Mouse (Mus musculus) intestine, postnatal 0 days (tissue): Measurements from ENCODE around the gene Olfr815. TPM values are rescaled to one million over a fixed set of nuclear protein-coding genes. Genes with fewer than 3 reads are reported as not detected.
"Not testable (repeated sequence)": the region's sequence is repeated elsewhere in the genome, so short reads cannot be mapped to it uniquely, and the experiment has no call there.

Experiments used
- ATAC-seq: fragments of 200-750 bp; cut with Nextera tagmentation; 2 replicates; pipeline ENCODE4 v1.8.0; 2017; ENCODE audit warnings: mild to moderate bottlenecking, moderate TSS enrichment, moderate library complexity
- H3K27ac ChIP-seq: fragments of 300-500 bp; sonication (generic); 2 replicates; pipeline ENCODE4 v1.5.1; 2014; ENCODE audit warnings: mild to moderate bottlenecking, low read depth, low read length, moderate library complexity
- H3K27me3 ChIP-seq: fragments of 300-500 bp; sonication (generic); replicated peaks from 2 replicates; pipeline ENCODE4 v1.6.1; 2014; ENCODE audit warnings: low read length, mixed read lengths; ENCODE audit not compliant: control insufficient read depth, insufficient read depth
- H3K36me3 ChIP-seq: fragments of 300-500 bp; sonication (generic); 2 replicates; pipeline ENCODE4 v1.6.1; 2014; ENCODE audit warnings: mild to moderate bottlenecking, moderate library complexity; ENCODE audit not compliant: control insufficient read depth, insufficient read depth
- H3K4me1 ChIP-seq: fragments of 300-500 bp; sonication (generic); replicated peaks from 2 replicates; pipeline ENCODE4 v1.6.1; 2014; ENCODE audit warnings: antibody characterized with exemption, low read length, mixed read lengths; ENCODE audit not compliant: control insufficient read depth, insufficient read depth
- H3K4me2 ChIP-seq: fragments of 300-500 bp; sonication (generic); replicated peaks from 2 replicates; pipeline ENCODE4 v1.6.1; 2014; ENCODE audit warnings: low read depth, mild to moderate bottlenecking, moderate library complexity
- H3K4me3 ChIP-seq: fragments of 300-500 bp; sonication (generic); 2 replicates; pipeline ENCODE4 v1.5.1; 2014; ENCODE audit warnings: low read depth, low read length
- H3K9ac ChIP-seq: fragments of 300-500 bp; sonication (generic); 2 replicates; pipeline ENCODE4 v1.6.1; 2014; ENCODE audit warnings: mild to moderate bottlenecking, low read depth, low read length
- H3K9me3 ChIP-seq: fragments of 300-500 bp; sonication (generic); 2 replicates; pipeline ENCODE4 v1.6.1; 2016; ENCODE audit warnings: mixed run types; ENCODE audit not compliant: control insufficient read depth
- CTCF ChIP-seq: sonication (generic); IDR thresholded peaks from 2 replicates; pipeline ENCODE4 v1.5.1; 2016; ENCODE audit warnings: low read depth, mild to moderate bottlenecking, control low read depth, antibody characterized with exemption, moderate library complexity
- WGBS: fragments of 180-500 bp; shearing (Covaris S2); extraction: QIAGEN DNeasy Blood & Tissue Kit; methylation state at CpG from one replicate; pipeline ENCODE4 v1.1.7; 2014; 5-methylcytosine and 5-hydroxymethylcytosine counted together
- polyA plus RNA-seq: library from polyadenylated mRNA; unstranded; fragments of >200 nt; fragmentation: Nextera tagmentation; extraction: Ambion mirVana; gene quantifications from 2 replicates; pipeline ENCODE4 v1.2.1, GENCODE M21; 2015

The Olfr815 gene
- polyA plus RNA-seq: not detected in 2 replicates

- no CpG with 5 or more reads among the region's 1 CpGs for WGBS
- H3K27me3 ChIP-seq, ATAC-seq, H3K4me2 ChIP-seq, H3K36me3 ChIP-seq, H3K9ac ChIP-seq, H3K4me1 ChIP-seq, H3K9me3 ChIP-seq, H3K27ac ChIP-seq, H3K4me3 ChIP-seq: not testable (repeated sequence)
Observed at GRCm38 (mm10) chr10:129905767-129906166, at the start of gene Olfr815. Olfr815 (minus strand) TSS chr10:129905867.

DNA sequence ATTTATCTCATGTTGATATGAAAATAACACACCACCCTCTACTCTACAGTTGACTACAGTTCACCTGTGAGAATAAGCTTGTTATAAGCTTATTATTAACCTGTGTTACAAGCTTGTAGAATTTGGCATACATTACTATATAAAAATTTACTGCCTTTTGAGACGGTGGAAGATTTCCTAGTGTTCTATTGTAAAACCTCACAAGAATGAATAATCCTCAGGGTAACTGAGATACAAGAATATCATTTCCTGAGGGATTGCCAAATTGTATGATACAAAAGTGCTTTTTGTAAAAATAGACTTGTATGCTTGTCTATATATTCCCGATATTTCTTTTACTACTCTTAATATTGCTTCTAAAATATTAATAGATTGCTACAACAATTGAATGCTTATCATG is 43.3 kb upstream of the Olfr815 start, which contains the start of gene Olfr818:
TSS of gene Olfr818 (minus strand) at position 101 of the 400 bp plus-strand sequence.
- H3K4me3 ChIP-seq: no peak within 1 kb of the TSS
- H3K36me3 ChIP-seq: no peaks in the 10 kb centered on the region
- H3K4me1 ChIP-seq: no peaks in the 10 kb centered on the region
- no peak within 1 kb of the TSS for H3K27ac ChIP-seq
- no peak for ATAC-seq
- 85% methylated on average over 2 of the region's 2 CpGs for WGBS
- H3K9me3 ChIP-seq: no peaks in the 10 kb centered on the region
- H3K4me2 ChIP-seq: no peak within 1 kb of the TSS
- H3K27me3 ChIP-seq: no peaks in the 10 kb centered on the region
- H3K9ac ChIP-seq: no peak within 1 kb of the TSS
- no peak for TF ChIP-seq CTCF

DNA sequence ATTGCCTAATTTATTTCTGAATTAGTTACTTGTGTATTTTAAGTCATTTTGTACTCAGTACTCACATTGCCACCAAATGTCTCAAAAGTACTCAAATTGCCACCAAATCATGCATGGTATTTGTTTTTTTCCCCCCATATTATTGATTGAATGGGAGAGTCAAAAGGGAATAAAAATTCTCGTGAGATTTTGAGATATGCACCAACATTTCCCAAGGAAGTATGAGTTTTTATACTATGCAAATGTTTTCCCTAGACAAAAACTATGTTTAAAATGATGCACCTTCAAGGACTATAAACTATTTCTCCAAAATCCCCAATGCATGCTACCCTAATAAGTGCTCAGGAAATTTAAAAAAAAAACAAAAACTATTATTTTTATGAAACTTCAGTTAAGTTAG is 9.8 kb upstream of the Olfr815 start, which contains the start of gene Olfr816:
TSS of gene Olfr816 (minus strand) at position 101 of the 400 bp plus-strand sequence.
- Histone ChIP-seq H3K4me1 (no peaks in the 10 kb centered on the region), H3K4me3 (no peak within 1 kb of the TSS), H3K4me2 (no peak within 1 kb of the TSS), H3K27ac (no peak within 1 kb of the TSS), H3K9me3 (no peaks in the 10 kb centered on the region), H3K9ac (no peak within 1 kb of the TSS), H3K36me3 (no peaks in the 10 kb centered on the region), H3K27me3 (no peaks in the 10 kb centered on the region)
- no peak for TF ChIP-seq CTCF
- ATAC-seq: no peak
- WGBS: 55% methylated on average over 1 of the region's 1 CpGs

DNA sequence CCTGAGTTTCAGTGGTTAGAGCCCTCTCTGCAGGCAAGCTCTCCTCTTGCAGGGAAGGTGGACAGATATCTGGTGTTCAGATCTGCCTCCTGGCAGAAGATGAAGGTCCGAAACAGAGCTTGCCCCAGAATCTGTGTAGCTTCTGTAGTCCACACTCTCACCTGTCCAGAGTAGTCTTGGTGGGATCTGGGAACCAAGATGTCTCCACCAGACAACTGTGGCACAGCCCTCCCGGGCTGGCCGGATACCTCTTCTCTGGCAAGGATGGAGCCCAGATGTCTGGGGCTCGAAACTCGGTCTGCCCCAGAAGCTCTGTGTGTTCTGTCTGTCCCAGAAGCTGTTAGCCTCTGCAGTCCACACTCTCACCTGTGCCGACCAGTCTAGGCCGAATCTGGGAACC is 19.7 kb downstream of the Olfr815 start:
- H3K27ac ChIP-seq: no peak overlapping the region
- no peaks in the 10 kb centered on the region for H3K9me3 ChIP-seq
- no peak overlapping the region for H3K4me2 ChIP-seq
- no peak for TF ChIP-seq CTCF
- H3K27me3 ChIP-seq: no peaks in the 10 kb centered on the region
- H3K9ac ChIP-seq: no peak overlapping the region
- ATAC-seq: no peak
- H3K4me1 ChIP-seq: no peaks in the 10 kb centered on the region
- H3K4me3 ChIP-seq: no peak overlapping the region
- WGBS: 95% methylated on average over 7 of the region's 7 CpGs
- no peaks in the 10 kb centered on the region for H3K36me3 ChIP-seq

DNA sequence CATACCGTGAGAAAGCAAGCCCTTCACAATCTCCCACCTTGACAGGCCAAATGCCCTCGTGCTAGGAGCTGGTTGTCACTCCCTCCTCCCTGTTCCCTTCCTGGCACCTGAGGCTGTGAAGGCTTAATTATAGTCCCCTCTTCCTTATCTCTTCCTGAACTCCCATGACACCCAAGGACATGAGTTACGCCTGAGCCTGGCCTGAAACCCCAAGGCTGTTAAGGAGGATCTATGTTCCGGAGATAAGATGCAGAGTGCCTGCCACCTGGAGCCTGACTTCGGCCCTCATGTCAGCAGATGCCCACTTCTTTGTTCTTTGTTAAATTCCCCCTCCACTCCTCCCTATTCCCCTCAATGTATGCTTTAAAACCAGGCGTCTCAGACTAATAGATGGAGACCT is 20.2 kb downstream of the Olfr815 start:
- H3K27me3 ChIP-seq, H3K27ac ChIP-seq, H3K9ac ChIP-seq, H3K4me1 ChIP-seq, H3K36me3 ChIP-seq, H3K4me3 ChIP-seq, H3K4me2 ChIP-seq, ATAC-seq, H3K9me3 ChIP-seq: not testable (repeated sequence)
- WGBS: 67% methylated on average over 6 of the region's 6 CpGs

DNA sequence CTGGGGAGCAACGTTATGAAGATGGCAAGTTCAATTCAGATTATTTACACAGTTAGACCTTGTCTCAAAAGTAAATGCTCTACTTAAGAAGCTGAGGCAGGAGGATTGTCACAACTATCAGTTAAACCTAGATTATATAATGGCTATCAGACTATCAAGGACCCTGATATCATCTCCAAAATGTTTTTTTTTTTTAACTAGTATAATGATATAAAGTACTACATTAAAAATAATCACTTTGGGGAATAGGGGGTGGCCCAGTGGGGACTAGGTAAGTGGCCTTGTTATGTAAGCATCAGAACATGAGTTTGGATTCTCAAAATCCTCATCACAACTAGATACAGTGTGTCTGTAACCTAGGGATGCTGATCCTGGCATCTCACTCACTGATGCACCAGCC is 25.9 kb downstream of the Olfr815 start, which contains the start of gene Olfr814:
TSS of gene Olfr814 (minus strand) at position 101 of the 400 bp plus-strand sequence.
- not testable (repeated sequence) for H3K9me3 ChIP-seq

DNA sequence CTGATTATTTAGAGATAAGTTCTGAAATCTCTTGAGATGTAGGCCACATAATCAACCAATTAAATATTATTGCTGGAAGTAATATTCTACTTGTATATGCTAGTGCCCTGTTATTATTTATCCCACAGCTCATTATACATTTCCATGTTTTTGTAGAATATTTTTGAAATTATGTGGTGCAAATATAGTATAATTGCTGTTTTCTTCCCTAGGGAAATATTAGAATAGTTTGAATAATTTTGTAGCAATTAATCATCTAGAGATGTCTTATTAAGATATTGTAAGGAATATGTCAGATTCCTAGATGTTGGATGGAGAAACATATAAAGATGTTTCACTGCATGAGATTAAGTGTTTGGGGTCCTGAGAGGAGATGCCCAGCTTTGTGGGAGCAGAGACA is 50.6 kb downstream of the Olfr815 start, which contains the start of gene Olfr813:
TSS of gene Olfr813 (plus strand) at position 301 of the 400 bp plus-strand sequence.
- no peaks in the 10 kb centered on the region for H3K27me3 ChIP-seq
- no peak within 1 kb of the TSS for H3K9ac ChIP-seq
- H3K27ac ChIP-seq: no peak within 1 kb of the TSS
- no peak for ATAC-seq
- no peak within 1 kb of the TSS for H3K4me3 ChIP-seq
- no peak for TF ChIP-seq CTCF
- no peaks in the 10 kb centered on the region for H3K4me1 ChIP-seq
- no peaks in the 10 kb centered on the region for H3K9me3 ChIP-seq
- H3K4me2 ChIP-seq: no peak within 1 kb of the TSS
- H3K36me3 ChIP-seq: no peaks in the 10 kb centered on the region

More for the DNA sequence above, 25.9 kb downstream of the Olfr815 start, which contains the start of gene Olfr814:
- H3K36me3 ChIP-seq, H3K4me2 ChIP-seq, H3K4me3 ChIP-seq, H3K4me1 ChIP-seq, ATAC-seq, H3K27me3 ChIP-seq, H3K27ac ChIP-seq, H3K9ac ChIP-seq: not testable (repeated sequence)
- no CpG with 5 or more reads among the region's 1 CpGs for WGBS

Other genes starting within 250 kb of the Olfr815 start
- gene Olfr800, start 248.2 kb downstream of the Olfr815 start, polyA plus RNA-seq: not detected in 2 replicates
- gene Olfr801, start 232.0 kb downstream of the Olfr815 start, polyA plus RNA-seq: not detected in 2 replicates
- not detected in 2 replicates for gene Olfr802, start 217.7 kb downstream of the Olfr815 start, polyA plus RNA-seq
- not detected in 2 replicates for gene Olfr803, start 211.6 kb downstream of the Olfr815 start, polyA plus RNA-seq
- not detected in 2 replicates for gene Olfr804, start 202.7 kb downstream of the Olfr815 start, polyA plus RNA-seq
- gene Olfr805, start 176.5 kb downstream of the Olfr815 start, polyA plus RNA-seq: not detected in 2 replicates
- not detected in 2 replicates for gene Olfr806, start 163.9 kb downstream of the Olfr815 start, polyA plus RNA-seq
- gene Olfr807, start 148.1 kb downstream of the Olfr815 start, polyA plus RNA-seq: not detected in 2 replicates
- not detected in 2 replicates for gene Olfr808, start 140.4 kb downstream of the Olfr815 start, polyA plus RNA-seq
- gene Olfr809, start 131.2 kb downstream of the Olfr815 start, polyA plus RNA-seq: not detected in 2 replicates
- gene Olfr810, start 111.0 kb downstream of the Olfr815 start, polyA plus RNA-seq: not detected in 2 replicates
- gene Olfr811, start 101.5 kb downstream of the Olfr815 start, polyA plus RNA-seq: not detected in 2 replicates
- not detected in 2 replicates for gene Olfr812, start 59.8 kb downstream of the Olfr815 start, polyA plus RNA-seq
- not detected in 2 replicates for gene Olfr813, start 50.5 kb downstream of the Olfr815 start, polyA plus RNA-seq
- not detected in 2 replicates for gene Olfr814, start 26.0 kb downstream of the Olfr815 start, polyA plus RNA-seq
- gene Olfr816, start 9.7 kb upstream of the Olfr815 start, polyA plus RNA-seq: not detected in 2 replicates
- not detected in 2 replicates for gene Olfr818, start 43.2 kb upstream of the Olfr815 start, polyA plus RNA-seq
- gene Olfr819, start 61.4 kb upstream of the Olfr815 start, polyA plus RNA-seq: not detected in 2 replicates
- not detected in 2 replicates for gene Olfr247, start 70.3 kb upstream of the Olfr815 start, polyA plus RNA-seq
- not detected in 2 replicates for gene Gm10310, start 79.2 kb upstream of the Olfr815 start, polyA plus RNA-seq
- not detected in 2 replicates for gene Olfr820, start 106.8 kb upstream of the Olfr815 start, polyA plus RNA-seq
- not detected in 2 replicates for gene Olfr821, start 124.5 kb upstream of the Olfr815 start, polyA plus RNA-seq
- not detected in 2 replicates for gene Olfr822, start 165.3 kb upstream of the Olfr815 start, polyA plus RNA-seq
- not detected in 2 replicates for gene Olfr823, start 209.5 kb upstream of the Olfr815 start, polyA plus RNA-seq
- not detected in 2 replicates for gene Olfr824, start 224.1 kb upstream of the Olfr815 start, polyA plus RNA-seq